Mouse (Mus musculus): ENCODE results near the gene Tmpo. TPM values are rescaled to one million over a fixed set of nuclear protein-coding genes. Genes with fewer than 3 reads are reported as not detected.

The Tmpo gene
- polyA plus RNA-seq, 1 experiment = 10.0 TPM

DNA sequence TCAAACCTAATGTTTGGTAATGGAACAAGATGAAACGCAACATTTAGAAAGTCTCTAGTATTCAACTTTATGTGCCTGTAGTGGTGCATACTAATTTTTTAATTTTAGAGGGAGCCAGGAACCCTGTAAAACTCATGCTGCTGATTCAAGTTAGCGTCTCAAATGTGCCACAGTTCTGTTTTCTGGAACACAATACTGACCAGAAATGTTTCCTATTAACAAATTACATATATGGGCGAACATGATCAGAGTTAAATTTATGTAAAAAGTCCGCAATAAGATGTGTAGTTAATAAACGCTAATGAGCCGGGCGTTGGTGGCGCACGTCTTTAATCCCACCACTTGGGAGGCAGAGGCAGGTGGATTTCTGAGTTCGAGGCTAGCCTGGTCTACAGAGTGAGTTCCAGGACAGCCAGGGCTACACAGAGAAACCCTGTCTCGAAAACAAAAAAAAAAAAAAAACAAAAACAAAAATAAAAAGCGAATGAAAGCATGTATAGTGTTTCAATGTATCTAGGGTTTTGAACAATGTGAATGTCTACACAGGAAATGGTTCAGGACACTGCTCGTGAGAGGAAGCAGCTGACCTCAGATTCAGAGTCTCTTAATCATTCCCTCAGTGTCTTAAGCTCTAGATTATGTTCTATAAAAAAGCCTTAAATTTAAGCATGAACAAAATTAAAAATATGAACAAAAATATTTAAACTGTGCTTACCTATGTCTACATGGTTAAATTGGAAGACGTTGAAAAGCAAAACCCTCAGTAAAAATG is 8.6 kb downstream of the Tmpo start:
- Histone ChIP-seq H3K4me3 (ENCODE audit: insufficient read depth, low read depth, low read length) (peak overlapping the region; percentile 99), H3K27ac (replicated peaks; ENCODE audit: low read depth, low read length) (no peak overlapping the region), H3K4me1 (ENCODE audit: control insufficient read depth, insufficient read depth, insufficient read length, low read length) (peaks cover 6% of the 10 kb centered on the region; the same call in 1 of the 2 replicates)

DNA sequence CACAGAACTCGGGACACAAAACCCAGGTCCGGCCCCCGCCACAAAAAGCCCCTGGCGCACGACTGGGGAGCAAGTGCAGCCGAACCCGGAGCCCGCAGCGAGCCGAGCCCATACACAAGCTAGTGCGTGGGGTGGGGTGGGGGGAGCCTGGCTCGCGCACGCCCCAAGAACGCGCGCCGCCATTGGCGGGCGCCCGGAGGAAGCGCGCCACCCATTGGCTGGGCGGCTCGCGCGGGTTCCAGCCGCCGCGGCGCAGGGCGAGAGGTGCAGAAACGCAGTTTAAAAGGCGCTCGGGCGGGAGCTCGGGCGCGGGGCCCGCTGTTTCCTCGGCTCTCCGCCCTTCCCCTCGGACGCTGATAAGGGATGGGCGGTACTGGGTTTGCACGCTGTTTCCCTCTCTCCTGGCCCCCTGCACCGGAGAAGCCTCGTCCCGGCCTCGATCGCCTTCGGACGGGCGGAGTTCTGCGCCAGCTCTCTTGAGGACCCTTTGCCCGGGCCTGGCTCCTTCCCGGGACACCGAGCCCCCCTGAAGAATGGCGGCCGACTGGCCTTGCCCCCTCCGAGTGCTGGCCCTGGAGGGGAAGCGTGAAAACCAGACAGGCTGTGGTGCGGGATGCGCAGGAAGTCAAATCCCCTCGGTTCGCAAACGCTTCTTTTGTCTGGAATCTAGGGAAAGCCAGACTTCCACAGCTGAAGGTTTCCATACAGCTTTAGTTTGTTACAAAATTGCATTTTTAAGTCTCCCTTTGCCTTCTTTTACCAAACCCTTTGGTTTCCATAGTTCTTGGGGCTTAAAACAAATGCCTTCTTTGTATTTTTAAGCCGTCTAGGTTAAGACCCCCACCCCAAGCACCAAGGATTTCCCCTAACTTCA is 9.4 kb downstream of the Tmpo start:
- H3K27ac ChIP-seq (replicated peaks; ENCODE audit: low read depth, low read length) = peak overlapping the region; percentile 93
- H3K4me3 ChIP-seq (ENCODE audit: insufficient read depth, low read depth, low read length) = peak overlapping the region; percentile 99
- peaks cover 6% of the 10 kb centered on the region for H3K4me1 ChIP-seq (ENCODE audit: control insufficient read depth, insufficient read depth, insufficient read length, low read length)

DNA sequence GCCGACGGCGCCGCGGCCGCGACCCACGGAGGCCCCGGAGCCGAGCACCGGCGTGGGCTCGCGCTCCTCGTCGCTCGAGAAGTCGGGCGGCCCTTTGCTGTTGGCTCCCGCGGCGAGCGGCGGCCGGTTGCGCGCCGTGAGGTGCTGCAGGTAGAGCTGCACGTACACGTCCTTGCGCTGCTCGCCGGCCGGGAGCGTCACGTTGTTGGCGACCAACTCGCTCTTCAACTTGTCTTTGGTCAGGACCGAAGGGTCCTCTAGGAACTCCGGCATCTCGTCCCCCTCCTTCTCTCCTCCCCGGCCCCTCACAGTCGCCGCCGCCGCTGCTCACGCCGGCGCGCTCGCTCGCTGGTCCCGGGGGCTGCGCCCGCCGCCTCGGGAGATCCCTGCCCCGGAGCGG is 10.1 kb downstream of the Tmpo start:
- H3K4me1 ChIP-seq (ENCODE audit: control insufficient read depth, insufficient read depth, insufficient read length, low read length) = peaks cover 6% of the 10 kb centered on the region
- peak overlapping the region; percentile 72 for H3K27ac ChIP-seq (replicated peaks; ENCODE audit: low read depth, low read length)
- peak overlapping the region; percentile 99 for H3K4me3 ChIP-seq (ENCODE audit: insufficient read depth, low read depth, low read length)

DNA sequence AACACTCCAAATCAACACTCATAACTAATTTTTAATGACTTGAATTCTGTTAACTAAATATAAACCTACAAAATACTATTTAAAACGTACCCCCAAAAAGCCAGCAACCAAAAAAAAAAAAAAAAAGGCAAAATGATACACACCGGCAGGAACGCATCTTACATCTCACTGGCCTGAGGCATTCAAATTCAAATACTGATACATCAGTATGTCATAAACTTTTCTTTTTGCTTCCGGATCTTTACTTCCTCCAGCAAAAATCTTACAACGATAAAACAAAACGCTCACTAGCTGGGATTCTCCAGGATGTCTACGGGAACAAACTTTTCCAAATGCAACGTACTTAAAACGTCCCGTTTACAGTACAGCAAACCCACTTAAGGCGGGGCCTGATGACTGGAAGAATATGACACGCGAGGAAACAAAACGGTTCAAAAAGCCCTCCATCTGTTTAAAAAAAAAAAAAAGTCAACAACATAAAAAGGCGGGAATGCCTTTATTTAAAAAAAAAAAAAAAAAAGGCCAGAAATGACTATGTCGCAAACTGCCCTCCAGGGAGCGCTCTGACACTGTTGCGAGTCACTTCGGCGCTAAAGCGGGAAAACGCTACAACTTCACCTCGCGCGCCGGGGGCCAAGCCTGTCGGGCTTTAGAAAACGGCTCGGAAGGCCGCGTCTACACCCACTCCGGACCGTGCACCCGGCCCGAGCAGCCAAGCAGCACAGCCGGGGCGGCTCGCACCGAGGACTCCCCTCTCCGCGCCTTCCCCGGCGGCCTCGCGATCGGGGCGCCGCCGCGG is 10.8 kb downstream of the Tmpo start:
- Histone ChIP-seq H3K4me3 (ENCODE audit: insufficient read depth, low read depth, low read length) (peak overlapping the region; percentile 99), H3K4me1 (ENCODE audit: control insufficient read depth, insufficient read depth, insufficient read length, low read length) (peaks cover 6% of the 10 kb centered on the region), H3K27ac (replicated peaks; ENCODE audit: low read depth, low read length) (peak overlapping the region; percentile 72; the same call in 1 of the 2 replicates)

DNA sequence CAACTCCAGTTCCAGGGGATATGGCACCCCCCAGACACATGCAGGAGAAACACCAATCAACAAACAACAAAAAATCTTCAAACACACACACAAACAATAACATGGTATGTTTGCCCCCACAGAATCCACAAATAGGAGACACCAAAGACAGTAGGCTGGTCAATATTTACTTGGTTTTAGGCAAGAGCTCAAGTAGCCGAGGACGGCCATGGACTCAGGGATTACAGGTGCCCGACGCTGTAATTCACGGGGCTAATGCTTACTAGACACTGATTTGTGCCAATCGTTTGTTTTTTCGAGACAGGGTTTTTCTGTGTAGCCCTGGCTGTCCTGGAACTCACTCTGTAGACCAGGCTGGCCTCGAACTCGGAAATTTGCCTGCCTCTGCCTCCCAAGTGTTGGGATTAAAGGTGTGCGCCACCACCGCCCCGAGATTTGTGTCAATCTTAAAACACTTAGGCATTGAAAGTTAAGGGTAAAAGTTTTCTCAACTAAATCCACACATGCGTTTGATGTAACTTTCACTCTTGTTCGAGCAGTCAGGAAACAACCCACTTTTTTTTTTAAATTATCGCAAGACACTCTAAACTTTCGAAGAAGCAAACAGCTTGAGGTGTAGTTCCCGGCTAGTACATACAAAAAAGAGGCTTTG is 11.6 kb downstream of the Tmpo start:
- Histone ChIP-seq H3K27ac (replicated peaks; ENCODE audit: low read depth, low read length) (no peak overlapping the region), H3K4me3 (ENCODE audit: insufficient read depth, low read depth, low read length) (peak overlapping the region; percentile 99)

DNA sequence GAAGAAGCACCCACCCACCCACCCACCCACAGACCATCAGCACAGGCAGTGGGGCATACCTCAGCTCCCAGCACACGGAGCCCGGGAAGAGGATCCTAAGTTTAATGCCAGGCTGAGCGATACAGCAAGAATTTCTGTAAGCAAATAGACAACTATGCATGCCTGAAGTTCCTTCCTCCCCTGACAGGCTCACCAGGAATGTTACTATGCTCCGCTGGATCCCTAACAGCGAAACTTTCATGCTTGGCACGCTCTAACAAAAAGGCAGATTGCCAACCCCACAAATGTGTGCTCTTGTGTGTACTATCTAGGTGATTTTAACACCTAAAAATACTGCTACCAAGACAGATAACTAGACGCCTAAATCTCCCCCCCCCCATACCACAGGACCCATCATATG is 13.8 kb downstream of the Tmpo start:
- Histone ChIP-seq H3K27ac (replicated peaks; ENCODE audit: low read depth, low read length) (no peak overlapping the region), H3K4me3 (ENCODE audit: insufficient read depth, low read depth, low read length) (no peak overlapping the region)

More for the DNA sequence above, 11.6 kb downstream of the Tmpo start:
- H3K4me1 ChIP-seq (ENCODE audit: control insufficient read depth, insufficient read depth, insufficient read length, low read length) = peaks cover 6% of the 10 kb centered on the region

DNA sequence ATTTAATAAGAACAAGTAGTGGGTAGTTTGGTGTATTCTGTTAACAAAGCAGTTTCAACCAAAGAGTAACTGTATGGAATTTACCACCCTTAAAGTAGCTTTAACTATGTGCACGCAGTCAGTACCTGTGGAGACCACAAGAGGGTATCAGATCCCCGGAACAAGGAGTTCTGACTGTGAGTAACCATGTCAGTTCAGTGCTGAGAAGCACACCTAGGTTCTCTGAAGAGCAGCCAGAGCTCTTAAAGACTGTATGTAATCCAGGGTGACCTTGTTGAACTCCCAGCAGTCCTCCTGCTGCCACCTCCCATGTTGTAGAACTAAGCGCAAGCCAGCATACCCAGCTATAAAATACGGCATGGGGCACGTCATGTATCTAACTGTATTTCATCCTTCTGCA is 14.2 kb downstream of the Tmpo start:
- Histone ChIP-seq H3K4me3 (ENCODE audit: insufficient read depth, low read depth, low read length) (no peak overlapping the region), H3K27ac (replicated peaks; ENCODE audit: low read depth, low read length) (no peak overlapping the region), H3K4me1 (ENCODE audit: control insufficient read depth, insufficient read depth, insufficient read length, low read length) (peaks cover 6% of the 10 kb centered on the region)

More for the DNA sequence above, 13.8 kb downstream of the Tmpo start:
- peaks cover 6% of the 10 kb centered on the region for H3K4me1 ChIP-seq (ENCODE audit: control insufficient read depth, insufficient read depth, insufficient read length, low read length)

DNA sequence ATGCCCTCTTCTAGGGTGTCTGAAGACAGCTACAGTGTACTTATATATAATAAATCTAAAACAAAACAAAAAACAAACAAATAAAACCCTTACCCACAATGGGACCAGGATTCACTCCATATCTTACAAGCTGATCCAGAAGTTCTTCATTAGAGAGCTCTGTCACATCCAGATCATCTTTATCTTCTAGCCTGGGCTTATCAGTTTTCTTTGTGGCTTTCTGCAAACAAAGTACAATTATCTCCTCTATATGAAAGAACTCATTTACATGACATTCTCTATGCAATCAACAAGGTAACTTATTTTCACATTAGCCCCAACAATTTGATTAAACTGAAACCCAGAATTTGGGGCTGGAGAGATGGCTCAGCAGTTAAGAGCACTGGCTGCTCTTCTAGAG is 15.3 kb downstream of the Tmpo start:
- H3K4me1 ChIP-seq (ENCODE audit: control insufficient read depth, insufficient read depth, insufficient read length, low read length) = peaks cover 6% of the 10 kb centered on the region
- no peak overlapping the region for H3K4me3 ChIP-seq (ENCODE audit: insufficient read depth, low read depth, low read length)
- H3K27ac ChIP-seq (replicated peaks; ENCODE audit: low read depth, low read length) = no peak overlapping the region

DNA sequence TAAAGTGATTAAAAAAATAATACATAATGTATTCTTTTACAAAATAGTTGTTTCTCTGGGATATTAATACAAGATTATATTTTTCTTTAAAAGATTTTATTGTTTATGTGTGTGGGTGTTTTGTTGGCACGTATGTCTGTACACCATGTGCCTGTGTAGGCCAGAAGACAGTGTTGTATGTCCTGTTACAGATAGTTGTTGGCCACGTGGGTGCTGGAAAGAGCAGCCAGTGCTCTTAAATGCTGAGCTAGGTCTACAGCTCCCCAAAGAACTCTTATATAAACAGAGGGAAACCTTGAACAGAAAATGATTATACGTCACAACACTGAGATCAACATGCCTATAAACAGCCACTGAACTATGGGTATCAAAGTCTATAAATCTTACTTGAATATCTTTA is 16.6 kb downstream of the Tmpo start:
- no peak overlapping the region for H3K4me3 ChIP-seq (ENCODE audit: insufficient read depth, low read depth, low read length)
- no peak overlapping the region for H3K27ac ChIP-seq (replicated peaks; ENCODE audit: low read depth, low read length)
- H3K4me1 ChIP-seq (ENCODE audit: control insufficient read depth, insufficient read depth, insufficient read length, low read length) = peaks cover 6% of the 10 kb centered on the region

DNA sequence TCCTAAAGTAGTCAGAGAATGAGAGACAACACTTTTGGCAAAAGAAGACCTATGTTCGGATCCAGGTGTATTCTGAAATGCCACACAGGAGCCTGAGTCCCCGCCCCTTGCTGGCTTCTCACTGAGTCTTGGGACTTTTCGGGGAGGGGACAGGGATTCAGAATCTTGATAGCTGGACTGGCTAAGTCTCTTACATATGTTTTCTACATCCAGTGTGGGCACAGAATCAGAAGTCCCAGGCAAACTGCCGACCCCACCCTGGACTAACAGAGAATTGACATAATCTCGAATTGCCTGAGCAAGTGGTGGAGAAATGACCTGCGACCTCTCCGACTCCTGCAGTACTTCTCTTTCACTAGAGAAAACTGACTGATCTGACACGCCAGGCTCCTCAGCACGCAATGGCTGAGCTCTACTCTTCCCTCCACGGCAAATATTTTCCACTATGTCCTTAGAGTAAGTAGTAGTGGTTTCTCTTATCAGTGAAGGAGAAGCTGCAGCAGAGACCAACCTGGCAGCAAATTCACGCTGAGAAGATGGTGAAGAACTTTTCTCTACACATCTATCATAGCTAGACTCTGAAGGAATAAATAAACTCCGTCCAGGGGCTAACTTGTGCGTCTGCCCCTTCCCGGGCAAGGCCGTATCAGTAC is 18.5 kb downstream of the Tmpo start:
- peaks cover 3% of the 10 kb centered on the region for H3K4me1 ChIP-seq (ENCODE audit: control insufficient read depth, insufficient read depth, insufficient read length, low read length)
- H3K4me3 ChIP-seq (ENCODE audit: insufficient read depth, low read depth, low read length) = no peak overlapping the region
- H3K27ac ChIP-seq (replicated peaks; ENCODE audit: low read depth, low read length) = no peak overlapping the region

DNA sequence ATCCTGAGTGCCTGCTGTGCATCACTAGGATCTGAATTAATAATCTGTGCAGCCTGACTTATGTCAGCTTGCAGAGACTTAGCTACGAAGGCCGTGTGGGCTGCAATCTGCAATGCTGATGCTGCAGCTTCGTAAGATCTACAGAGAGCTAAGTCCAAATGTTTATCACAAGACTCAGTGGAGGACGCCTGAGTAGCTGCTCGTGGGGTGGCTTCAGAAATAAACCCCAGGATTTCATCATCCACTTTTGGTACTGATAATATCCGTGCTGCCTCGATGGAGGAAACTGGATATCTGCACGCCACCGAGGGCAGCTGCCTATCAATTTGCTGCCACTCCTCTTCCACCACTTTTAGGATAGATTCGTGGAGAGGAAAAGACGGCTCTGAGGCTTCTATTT is 19.0 kb downstream of the Tmpo start:
- no peak overlapping the region for H3K27ac ChIP-seq (replicated peaks; ENCODE audit: low read depth, low read length)
- peaks cover 5% of the 10 kb centered on the region; the same call in 1 of the 2 replicates for H3K4me1 ChIP-seq (ENCODE audit: control insufficient read depth, insufficient read depth, insufficient read length, low read length)
- H3K4me3 ChIP-seq (ENCODE audit: insufficient read depth, low read depth, low read length) = no peak overlapping the region

DNA sequence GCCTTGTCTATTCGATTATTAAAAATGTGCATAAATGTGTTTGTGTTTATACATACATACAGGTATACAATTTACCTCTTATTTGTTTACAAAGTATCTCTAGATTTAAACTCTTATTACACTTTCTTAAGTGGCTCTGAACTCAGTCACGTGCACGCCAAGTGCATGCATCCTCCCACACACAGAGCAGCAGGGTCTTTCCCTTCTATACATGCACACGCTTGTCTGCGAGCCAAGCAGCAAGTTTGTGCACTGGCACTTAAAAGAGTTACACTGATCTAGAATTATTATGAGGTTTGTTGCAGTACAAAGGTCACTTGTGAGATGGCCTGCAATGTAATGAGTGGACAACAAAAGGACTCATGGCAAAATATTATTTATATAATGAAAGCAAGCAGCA is 20.1 kb downstream of the Tmpo start:
- no peak overlapping the region for H3K27ac ChIP-seq (replicated peaks; ENCODE audit: low read depth, low read length)
- peaks cover 5% of the 10 kb centered on the region; the same call in 1 of the 2 replicates for H3K4me1 ChIP-seq (ENCODE audit: control insufficient read depth, insufficient read depth, insufficient read length, low read length)
- H3K4me3 ChIP-seq (ENCODE audit: insufficient read depth, low read depth, low read length) = no peak overlapping the region

DNA sequence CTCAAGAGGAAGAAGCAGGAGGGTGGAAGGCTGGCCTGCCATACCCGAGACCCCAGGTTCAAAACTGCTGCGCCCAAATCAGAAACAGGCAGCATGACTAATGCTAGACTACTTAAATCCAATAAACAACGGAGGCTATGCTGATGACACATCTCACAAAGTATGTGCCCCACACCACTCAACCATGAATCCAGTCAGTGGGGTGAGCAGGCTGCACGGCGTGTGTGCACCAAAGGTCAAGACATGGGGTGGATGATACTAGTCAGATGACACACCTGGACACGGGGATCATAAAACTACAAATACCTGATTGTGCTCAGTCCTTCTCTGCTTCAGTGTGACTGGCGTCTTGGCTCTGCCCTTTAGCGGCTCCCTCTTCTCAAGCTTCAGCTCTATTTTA is 22.7 kb downstream of the Tmpo start:
- H3K4me3 ChIP-seq (ENCODE audit: insufficient read depth, low read depth, low read length) = no peak overlapping the region
- peak overlapping the region; percentile 17; the same call in 1 of the 2 replicates for H3K27ac ChIP-seq (replicated peaks; ENCODE audit: low read depth, low read length)

DNA sequence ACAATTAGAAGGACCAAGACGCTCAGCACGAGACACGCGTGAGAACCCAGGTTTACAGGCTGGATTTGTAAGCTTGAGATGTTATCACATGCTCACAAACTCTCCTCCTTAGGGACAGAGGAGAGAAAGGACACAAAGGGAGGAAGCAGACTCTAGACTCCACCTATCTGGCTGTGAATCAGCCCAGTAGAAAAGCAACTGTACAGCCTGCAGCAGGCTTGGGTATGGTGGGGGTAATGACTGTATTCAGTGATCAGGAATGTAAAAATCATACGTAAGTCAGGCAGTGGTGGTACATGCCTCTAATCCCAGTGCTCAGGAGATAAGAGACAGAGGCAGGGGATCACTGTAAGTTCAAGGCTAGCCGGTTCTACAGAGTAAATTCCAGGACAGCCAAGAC is 24.8 kb downstream of the Tmpo start:
- Histone ChIP-seq H3K27ac (replicated peaks; ENCODE audit: low read depth, low read length) (peak overlapping the region; percentile 72), H3K4me1 (ENCODE audit: control insufficient read depth, insufficient read depth, insufficient read length, low read length) (peaks cover 8% of the 10 kb centered on the region; the same call in 1 of the 2 replicates), H3K4me3 (ENCODE audit: insufficient read depth, low read depth, low read length) (no peak overlapping the region)

More for the DNA sequence above, 22.7 kb downstream of the Tmpo start:
- H3K4me1 ChIP-seq (ENCODE audit: control insufficient read depth, insufficient read depth, insufficient read length, low read length) = peaks cover 8% of the 10 kb centered on the region; the same call in 1 of the 2 replicates
